In genomic region chr9:46257546-46257945, GRCm38 (mm10) we compare ENCODE assay signal across 13 mouse cellular contexts. TPM values are rescaled to one million over a fixed set of nuclear protein-coding genes. Genes with fewer than 3 reads are reported as not detected.
DNase-seq lines count a peak whose midpoint lies in the region; ATAC-seq and TF ChIP-seq lines count a peak whose summit lies in the region.
"Had no signal": no experiment of that assay in that cellular context is flagged by ENCODE, and none has a peak within 500 bp of the region (broad histone marks: within the 10 kb centered on the region; RNA-seq: fewer than 3 reads in every experiment).

No protein-coding gene starts in this region.

- no peaks in the 10 kb centered on the region for H3K27me3 ChIP-seq in heart, embryonic 11.5 days (ENCODE audit: control insufficient read depth, insufficient read depth, low read length)
- H3K27me3 ChIP-seq in lung, embryonic 16.5 days (ENCODE audit: control insufficient read depth, insufficient read depth, low read depth, low read length), result no peaks in the 10 kb centered on the region
- H3K27me3 ChIP-seq in forebrain, postnatal 0 days (ENCODE audit: insufficient read depth, low read length), result no peaks in the 10 kb centered on the region

- H3K9me3 ChIP-seq in heart, embryonic 11.5 days (replicated peaks; ENCODE audit: control insufficient read depth, low read length), result no peaks in the 10 kb centered on the region
- no peaks in the 10 kb centered on the region for H3K9me3 ChIP-seq in lung, embryonic 16.5 days (ENCODE audit: control insufficient read depth, low read length)
- no peaks in the 10 kb centered on the region for H3K9me3 ChIP-seq in forebrain, postnatal 0 days (ENCODE audit: low read length)

- peak; percentile 96 for DNase-seq in heart, adult 11 months
- no peak for DNase-seq in heart, postnatal 36 days
- peak; percentile 60 for DNase-seq in ES-CJ7 (ENCODE audit: low read depth, low spot score)
- no peak for DNase-seq in cerebellum, adult 11 months
- no peak for DNase-seq in forebrain, postnatal 0 days
- DNase-seq in testis, postnatal 10 days (ENCODE audit: low spot score), result no peak
- DNase-seq: cerebellum, postnatal 25 days; kidney, postnatal 36 days had no signal

- peak overlapping the region; percentile 46 for H3K27ac ChIP-seq in heart, embryonic 11.5 days (ENCODE audit: low read depth, low read length)
- 0 out of 2 replicates have a peak overlapping the region, but pooled peaks have one; percentile 17 for H3K27ac ChIP-seq in lung, embryonic 16.5 days (ENCODE audit: low read length)
- H3K27ac ChIP-seq in forebrain, postnatal 0 days (ENCODE audit: low read depth, low read length), result no peak overlapping the region

- no peaks in the 10 kb centered on the region for H3K4me1 ChIP-seq in heart, embryonic 11.5 days (ENCODE audit: control insufficient read depth, insufficient read depth, low read length)
- no peaks in the 10 kb centered on the region for H3K4me1 ChIP-seq in lung, embryonic 16.5 days (replicated peaks; ENCODE audit: control insufficient read depth, insufficient read depth, low read length)
- no peaks in the 10 kb centered on the region for H3K4me1 ChIP-seq in forebrain, postnatal 0 days (ENCODE audit: insufficient read depth)

- TF ChIP-seq CTCF in forebrain, postnatal 0 days (IDR thresholded peaks at IDR 0.05; ENCODE audit: low read depth), result no peak

- ATAC-seq in heart, embryonic 11.5 days (replicated peaks; ENCODE audit: insufficient number of reproducible peaks, low FRiP score, low TSS enrichment), result no peak
- ATAC-seq in lung, embryonic 16.5 days (ENCODE audit: low read depth), result peak; percentile 43; the same call in 1 of the 2 replicates
- no peak for ATAC-seq in forebrain, postnatal 0 days

- intact Hi-C loops in heart, postnatal 36 days (cut with DNase I), result no loop called here

- no peak overlapping the region for H3K4me3 ChIP-seq in heart, embryonic 11.5 days (ENCODE audit: low read depth, low read length)
- H3K4me3 ChIP-seq in lung, embryonic 16.5 days (ENCODE audit: low read length), result no peak overlapping the region
- H3K4me3 ChIP-seq in forebrain, postnatal 0 days (ENCODE audit: low read depth, low read length), result no peak overlapping the region

- 63% methylated on average over 3 of the region's 3 CpGs for WGBS in heart, embryonic 11.5 days (ENCODE audit: insufficient replicate concordance)
- WGBS in lung, embryonic 16.5 days, result 70% methylated on average over 3 of the region's 3 CpGs
- 88% methylated on average over 3 of the region's 3 CpGs for WGBS in forebrain, postnatal 0 days

- no peak overlapping the region for H3K4me2 ChIP-seq in heart, embryonic 11.5 days
- H3K4me2 ChIP-seq in lung, embryonic 16.5 days (ENCODE audit: low read depth, low read length), result no peak overlapping the region
- no peak overlapping the region for H3K4me2 ChIP-seq in forebrain, postnatal 0 days (ENCODE audit: low read depth)

- H3K36me3 ChIP-seq in heart, embryonic 11.5 days (ENCODE audit: control insufficient read depth, insufficient read depth, low read length), result no peaks in the 10 kb centered on the region
- no peaks in the 10 kb centered on the region for H3K36me3 ChIP-seq in lung, embryonic 16.5 days (ENCODE audit: control insufficient read depth, insufficient read depth, low read length)
- H3K36me3 ChIP-seq in forebrain, postnatal 0 days (ENCODE audit: insufficient read depth), result no peaks in the 10 kb centered on the region

- H3K9ac ChIP-seq in heart, embryonic 11.5 days (ENCODE audit: low read depth, low read length), result no peak overlapping the region
- no peak overlapping the region for H3K9ac ChIP-seq in lung, embryonic 16.5 days (ENCODE audit: low read length)
- no peak overlapping the region for H3K9ac ChIP-seq in forebrain, postnatal 0 days

RNA-seq across cellular contexts. Expression of gene Apoa5, which starts 10.9 kb away (rescaled TPM):
- not detected for total RNA-seq in heart, postnatal 36 days (2021)
- not detected in 2 replicates for polyA plus RNA-seq in heart, embryonic 11.5 days (2014; fragmentation: Nextera tagmentation; extraction: Ambion mirVana)
- polyA plus RNA-seq in lung, embryonic 16.5 days (2015; fragmentation: Nextera tagmentation; extraction: Ambion mirVana), result not detected in 2 replicates
- not detected in 2 replicates for total RNA-seq in forebrain, postnatal 0 days (2014; rRNA removed)
- polyA plus RNA-seq in forebrain, postnatal 0 days (2015; fragmentation: Nextera tagmentation; extraction: Ambion mirVana), result not detected in 2 replicates
- total RNA-seq: adrenal gland, postnatal 25 days; heart, postnatal 14 days had no signal
- polyA plus RNA-seq: limb, embryonic 14.5 days had no signal

RNA-seq across cellular contexts. Expression of gene Zpr1, which starts 15.3 kb away (rescaled TPM):
- total RNA-seq in heart, postnatal 36 days (2021), result 10 to 100 TPM; 19.5 to 24.6 TPM
- polyA plus RNA-seq in heart, embryonic 11.5 days (2014; fragmentation: Nextera tagmentation; extraction: Ambion mirVana), result 41.2 and 46.4 TPM in 2 replicates
- polyA plus RNA-seq in lung, embryonic 16.5 days (2015; fragmentation: Nextera tagmentation; extraction: Ambion mirVana), result 44.8 and 46.6 TPM in 2 replicates
- 34.3 and 44.1 TPM in 2 replicates for total RNA-seq in forebrain, postnatal 0 days (2014; rRNA removed)
- 49.1 and 56.0 TPM in 2 replicates for polyA plus RNA-seq in forebrain, postnatal 0 days (2015; fragmentation: Nextera tagmentation; extraction: Ambion mirVana)

RNA-seq across cellular contexts. Expression of gene Apoa4, which starts 17.1 kb away (rescaled TPM):
- not detected for total RNA-seq in heart, postnatal 36 days (2021)
- not detected in 2 replicates for polyA plus RNA-seq in heart, embryonic 11.5 days (2014; fragmentation: Nextera tagmentation; extraction: Ambion mirVana)
- 0.14 TPM in 1 of 2 replicates, not detected in the other for polyA plus RNA-seq in lung, embryonic 16.5 days (2015; fragmentation: Nextera tagmentation; extraction: Ambion mirVana)
- 0.31 TPM in 1 of 2 replicates, not detected in the other for total RNA-seq in forebrain, postnatal 0 days (2014; rRNA removed)
- polyA plus RNA-seq in forebrain, postnatal 0 days (2015; fragmentation: Nextera tagmentation; extraction: Ambion mirVana), result not detected in 2 replicates
- total RNA-seq: adrenal gland, postnatal 25 days had no signal

RNA-seq across cellular contexts. Expression of gene Apoc3, which starts 22.1 kb away (rescaled TPM):
- total RNA-seq in heart, postnatal 36 days (2021), result not detected
- not detected in 2 replicates for polyA plus RNA-seq in heart, embryonic 11.5 days (2014; fragmentation: Nextera tagmentation; extraction: Ambion mirVana)
- not detected in 2 replicates for polyA plus RNA-seq in lung, embryonic 16.5 days (2015; fragmentation: Nextera tagmentation; extraction: Ambion mirVana)
- total RNA-seq in forebrain, postnatal 0 days (2014; rRNA removed), result not detected in 2 replicates
- 0.44 TPM in 1 of 2 replicates, not detected in the other for polyA plus RNA-seq in forebrain, postnatal 0 days (2015; fragmentation: Nextera tagmentation; extraction: Ambion mirVana)
- total RNA-seq: heart, postnatal 14 days had no signal
- polyA plus RNA-seq: limb, embryonic 14.5 days had no signal

RNA-seq across cellular contexts. Expression of gene Bud13, which starts 25.3 kb away (rescaled TPM):
- 1 to 10 TPM; 7.5 to 9.1 TPM for total RNA-seq in heart, postnatal 36 days (2021)
- 16.6 and 17.0 TPM in 2 replicates for polyA plus RNA-seq in heart, embryonic 11.5 days (2014; fragmentation: Nextera tagmentation; extraction: Ambion mirVana)
- polyA plus RNA-seq in lung, embryonic 16.5 days (2015; fragmentation: Nextera tagmentation; extraction: Ambion mirVana), result 23.3 and 26.8 TPM in 2 replicates
- total RNA-seq in forebrain, postnatal 0 days (2014; rRNA removed), result 13.5 and 14.7 TPM in 2 replicates
- polyA plus RNA-seq in forebrain, postnatal 0 days (2015; fragmentation: Nextera tagmentation; extraction: Ambion mirVana), result 11.5 and 12.8 TPM in 2 replicates

Comparison
In these comparisons a context has a peak if more than half of its experiments do, and no peak if none do; other contexts are left out.
1. DNase-seq: peak in heart, adult 11 months (single experiment) and ES-CJ7 (single experiment); none in heart, postnatal 36 days (0 of 2), cerebellum, adult 11 months (single experiment), forebrain, postnatal 0 days (single experiment) and testis, postnatal 10 days (single experiment).